Mouse (Mus musculus): ENCODE data around the gene 1300017J02Rik.

- TF ChIP-seq POLR2A (IDR thresholded peaks at IDR 0.05; ENCODE audit: insufficient read depth, low read depth, low read length) = no peak
- no peak for TF ChIP-seq CTCF (IDR thresholded peaks at IDR 0.05)
Measured at GRCm38 (mm10) chr9:103226806-103227205, 78.1 kb downstream of the 1300017J02Rik start.
